Mouse (Mus musculus): Measurements from ENCODE around the gene Prss12.

Gene Prss12

DNA sequence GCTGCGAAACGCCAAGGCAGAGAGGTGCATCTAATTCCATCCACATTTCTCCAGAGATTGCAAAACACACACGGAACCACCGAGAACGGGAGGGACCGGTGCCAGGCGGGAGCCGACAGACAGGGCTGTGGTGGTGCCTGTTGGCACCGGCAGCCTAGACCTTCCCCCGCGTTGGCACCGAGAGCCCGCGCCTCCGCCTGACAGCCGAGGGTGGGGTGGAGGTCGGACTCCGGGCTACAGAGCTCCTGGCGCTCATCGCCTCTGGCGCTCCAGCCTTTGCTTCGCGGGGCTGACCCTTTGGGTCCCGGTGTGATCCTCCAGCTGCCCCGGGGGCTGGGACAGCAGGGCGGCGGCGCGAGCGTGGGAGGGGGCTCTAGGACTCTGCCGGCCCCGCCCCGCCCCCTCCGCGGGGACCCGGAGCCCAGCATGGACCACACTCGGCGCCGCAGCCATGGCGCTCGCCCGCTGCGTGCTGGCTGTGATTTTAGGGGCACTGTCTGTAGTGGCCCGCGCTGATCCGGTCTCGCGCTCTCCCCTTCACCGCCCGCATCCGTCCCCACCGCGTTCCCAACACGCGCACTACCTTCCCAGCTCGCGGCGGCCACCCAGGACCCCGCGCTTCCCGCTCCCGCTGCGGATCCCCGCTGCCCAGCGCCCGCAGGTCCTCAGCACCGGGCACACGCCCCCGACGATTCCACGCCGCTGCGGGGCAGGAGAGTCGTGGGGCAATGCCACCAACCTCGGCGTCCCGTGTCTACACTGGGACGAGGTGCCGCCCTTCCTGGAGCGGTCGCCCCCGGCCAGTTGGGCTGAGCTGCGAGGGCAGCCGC is at the start of gene Prss12:
Prss12 (plus strand) TSS at position 206 of the 830 bp plus-strand sequence.
- DNase-seq (ENCODE audit: low spot score) = peak; percentile 65

DNA sequence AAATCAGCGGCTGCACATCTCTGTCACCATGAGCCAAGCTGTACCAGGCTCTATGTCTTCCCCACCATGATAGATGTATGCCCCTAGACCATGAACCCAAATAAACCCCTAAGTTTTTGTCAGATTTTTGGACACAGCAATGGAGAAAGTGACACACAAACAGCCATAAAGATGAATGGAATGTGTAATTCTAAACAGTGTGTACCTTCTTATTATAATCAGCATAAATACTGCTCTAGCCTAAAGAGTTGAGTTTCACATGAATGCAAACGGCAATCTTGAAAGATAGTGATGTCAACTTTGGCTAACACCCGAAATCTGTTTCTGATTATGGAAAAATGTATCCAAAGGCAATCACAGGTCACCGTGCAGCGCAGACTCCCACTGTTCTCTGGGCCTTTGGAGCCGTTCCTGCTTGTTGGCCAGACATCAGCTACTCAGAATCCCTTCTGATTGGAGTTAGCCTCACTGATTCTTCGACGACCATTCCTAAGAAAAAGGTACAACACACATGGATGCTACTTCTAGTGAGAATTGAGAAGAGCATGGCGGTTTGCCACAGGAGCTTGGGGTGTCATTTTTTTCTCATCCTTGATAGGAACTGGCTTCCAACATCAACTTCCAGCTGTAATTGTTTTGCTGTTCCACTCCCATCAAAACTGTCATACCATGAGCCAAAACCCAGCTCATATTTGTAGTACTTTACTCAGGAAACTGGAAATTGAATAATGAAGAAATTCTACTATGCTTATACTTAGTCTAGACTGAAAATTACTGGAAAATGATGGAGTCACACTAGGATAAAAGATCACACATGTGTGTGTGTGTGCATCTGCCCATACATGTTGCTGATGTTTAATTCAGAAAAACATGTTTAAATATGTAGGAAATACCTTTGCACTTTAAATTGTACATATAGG is 48.9 kb upstream of the Prss12 start:
- no peak for DNase-seq (ENCODE audit: low spot score)

DNA sequence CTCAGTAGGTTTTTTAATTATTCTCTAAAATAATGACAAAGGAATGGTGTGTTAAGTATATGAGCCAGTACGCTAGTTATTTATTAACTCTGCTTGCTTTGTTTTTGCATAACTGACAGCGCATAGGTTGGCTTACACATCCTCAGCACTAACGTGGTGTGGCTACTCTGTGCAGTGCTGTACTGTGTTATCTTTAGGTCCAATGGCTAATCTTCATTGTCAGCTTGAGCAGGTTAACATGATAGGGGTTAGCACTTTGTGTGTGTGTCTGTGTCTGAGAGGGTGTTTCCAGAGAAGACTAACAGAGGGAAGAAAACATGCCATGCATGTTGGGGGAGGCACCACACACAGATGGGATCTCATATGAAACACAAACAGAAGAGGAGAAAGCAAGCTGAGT is 41.8 kb upstream of the Prss12 start:
- no peak for DNase-seq (ENCODE audit: low spot score)

DNA sequence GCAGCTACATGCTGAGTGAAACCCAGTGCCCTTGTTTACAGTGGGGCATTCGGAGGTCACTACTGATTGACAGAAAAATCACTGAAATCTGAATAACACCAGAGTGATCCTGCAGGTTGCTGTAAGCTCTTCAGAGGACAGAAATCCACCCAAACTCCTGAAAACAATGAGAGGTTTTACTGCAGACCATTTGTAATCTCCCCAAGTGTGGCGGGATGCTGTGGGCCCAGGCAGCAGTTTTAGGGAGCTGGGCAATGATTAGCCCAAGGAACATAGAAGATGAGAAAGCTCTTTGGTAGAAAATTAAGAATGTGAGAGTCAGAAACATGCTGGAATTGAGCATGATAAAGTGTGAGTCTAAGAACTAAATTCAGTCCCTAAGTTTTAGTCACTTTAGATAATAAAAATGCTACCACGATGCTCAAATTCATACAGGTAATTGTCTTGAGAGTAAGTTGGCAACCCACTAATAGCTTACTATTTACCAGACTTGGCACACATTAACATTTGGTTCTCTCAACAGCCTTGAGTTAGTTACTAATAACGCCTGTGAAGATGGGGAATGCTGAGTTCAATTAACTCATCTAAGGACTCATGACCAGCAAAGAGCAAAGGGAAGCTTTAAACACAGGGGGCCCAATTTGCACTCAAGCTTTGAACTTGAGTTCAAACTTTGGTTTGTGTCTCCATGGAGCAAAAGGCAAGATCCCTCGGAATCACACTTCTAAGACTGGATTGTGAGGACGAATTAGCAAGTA is 34.7 kb upstream of the Prss12 start:
- DNase-seq (ENCODE audit: low spot score) = no peak

DNA sequence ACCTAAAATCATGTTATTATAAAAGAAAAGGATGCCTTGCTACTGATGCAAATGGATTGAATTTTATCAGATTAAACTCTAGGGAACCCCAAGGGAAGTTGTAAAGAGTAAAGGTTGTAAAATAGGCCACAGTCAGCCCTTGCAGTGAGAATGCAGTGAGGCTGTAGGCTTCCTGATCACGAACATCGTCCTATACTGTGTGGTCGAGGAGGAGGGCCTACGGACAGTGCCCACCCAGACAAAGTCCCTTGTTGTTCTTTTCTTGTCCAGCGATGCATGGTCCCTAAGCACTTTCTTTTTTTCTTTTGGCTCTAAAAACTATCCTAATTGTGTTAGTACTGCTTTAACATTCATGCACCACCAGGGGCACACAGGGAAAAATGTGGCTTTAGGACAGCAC is 33.5 kb upstream of the Prss12 start:
- DNase-seq (ENCODE audit: low spot score) = no peak

DNA sequence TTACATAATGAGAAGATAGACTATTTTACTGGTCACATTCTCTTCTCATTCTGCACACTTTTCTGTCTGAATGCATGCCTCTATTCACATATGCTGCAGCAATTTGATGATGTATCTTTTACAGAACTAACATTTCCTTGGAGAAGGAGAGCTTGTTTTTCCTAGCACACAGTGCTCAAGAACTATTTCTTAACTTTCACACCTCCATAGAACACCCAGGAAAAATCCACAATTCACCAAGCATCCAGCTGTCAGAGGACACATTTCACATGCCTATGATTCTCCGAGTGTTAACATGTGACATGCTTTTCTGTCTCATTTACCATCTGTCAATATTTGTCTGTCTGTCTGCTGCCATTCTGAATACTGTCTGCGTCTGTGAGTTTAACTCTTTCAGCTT is 21.1 kb upstream of the Prss12 start:
- no peak for DNase-seq (ENCODE audit: low spot score)

DNA sequence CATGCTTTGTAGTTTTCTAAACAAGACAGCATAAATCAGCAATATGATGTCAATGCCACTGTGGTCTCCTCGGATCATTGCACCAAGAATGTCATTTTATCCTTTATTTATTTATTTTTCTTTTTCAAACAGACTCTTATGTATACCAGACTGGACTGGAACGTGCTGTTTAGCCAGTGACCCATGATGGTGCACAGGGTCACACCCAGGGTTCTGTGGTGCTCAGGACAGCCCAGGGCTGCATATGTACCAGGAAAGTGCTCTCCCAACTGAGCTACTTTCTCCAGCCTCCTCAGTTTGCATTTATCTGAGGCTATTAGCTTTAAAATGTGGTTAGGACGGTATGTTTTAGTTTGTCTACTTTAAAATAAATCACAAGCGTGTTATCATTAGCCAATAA is 18.7 kb upstream of the Prss12 start:
- DNase-seq (ENCODE audit: low spot score) = no peak

DNA sequence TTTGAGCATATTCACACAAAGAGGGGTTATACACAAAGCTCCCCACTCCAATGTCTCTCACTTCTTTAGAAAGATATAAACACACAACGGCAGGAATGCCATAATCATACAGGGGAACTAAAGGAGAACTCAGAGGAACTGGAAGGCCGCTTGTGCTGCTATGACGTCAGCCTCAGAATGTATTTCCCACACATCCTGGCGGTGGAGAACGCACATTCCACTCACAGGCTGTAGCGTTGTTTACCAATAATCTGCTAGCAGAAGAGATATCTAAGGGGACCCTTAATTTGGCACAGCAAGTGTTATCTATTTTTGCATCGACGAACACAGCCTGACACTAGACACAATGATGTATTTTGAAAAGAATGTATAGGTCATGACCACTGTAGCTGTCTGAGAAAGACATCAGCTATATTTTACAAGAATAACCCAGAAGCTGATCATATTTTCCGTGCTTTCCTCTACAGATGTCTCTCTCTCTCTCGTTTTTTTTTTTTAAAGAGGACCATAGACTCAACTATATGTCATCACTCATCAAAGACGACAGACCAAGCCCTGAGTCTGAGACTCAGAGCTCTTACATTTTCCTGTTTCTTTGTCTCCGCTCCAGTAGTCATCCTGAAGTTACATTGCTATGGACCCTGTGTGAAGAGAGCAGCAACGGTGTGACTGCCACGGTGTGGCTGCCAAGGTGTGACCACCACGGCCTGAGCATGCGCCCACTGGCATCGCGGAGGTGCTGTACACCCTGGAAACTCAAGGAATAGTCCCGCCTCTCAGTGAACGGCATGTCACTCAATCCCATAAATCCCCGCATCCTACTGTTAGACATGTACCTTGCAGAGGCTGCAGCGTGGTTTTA is 16.9 kb upstream of the Prss12 start:
- no peak for DNase-seq (ENCODE audit: low spot score)

DNA sequence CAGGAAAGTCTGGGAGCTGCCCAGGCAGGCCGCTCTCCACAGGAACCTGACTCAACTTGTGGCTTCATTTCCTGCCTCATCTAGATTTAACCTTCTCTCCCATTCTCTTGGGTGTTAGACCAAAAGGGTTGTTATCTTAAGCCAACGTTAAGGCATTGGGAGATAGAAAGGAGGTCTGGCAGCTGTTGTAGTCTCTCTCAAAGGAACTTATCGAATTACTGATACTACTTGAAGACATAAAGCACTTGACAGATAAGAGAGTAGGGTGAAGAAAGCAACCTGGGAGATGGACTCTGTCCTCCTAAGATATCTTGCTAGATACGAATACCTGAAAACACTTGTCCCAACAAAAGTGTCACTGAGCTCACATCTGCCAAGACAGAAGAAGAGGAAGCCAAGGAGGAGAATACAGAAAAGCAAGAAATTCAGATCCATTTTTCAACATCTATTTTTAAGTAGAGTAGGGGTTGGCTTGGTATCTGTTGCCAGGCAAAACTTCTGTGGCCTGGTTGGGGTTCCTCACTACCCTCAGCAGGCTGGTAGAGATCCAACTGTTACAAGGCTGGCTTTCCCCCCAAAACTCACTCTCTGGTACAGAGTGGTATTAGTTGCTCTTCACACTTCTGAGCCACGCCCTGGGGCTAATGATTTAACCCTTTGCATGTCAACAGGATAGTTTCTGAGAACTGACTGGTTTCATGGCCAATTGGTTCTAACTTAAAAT is 14.6 kb upstream of the Prss12 start:
- no peak for DNase-seq (ENCODE audit: low spot score)

DNA sequence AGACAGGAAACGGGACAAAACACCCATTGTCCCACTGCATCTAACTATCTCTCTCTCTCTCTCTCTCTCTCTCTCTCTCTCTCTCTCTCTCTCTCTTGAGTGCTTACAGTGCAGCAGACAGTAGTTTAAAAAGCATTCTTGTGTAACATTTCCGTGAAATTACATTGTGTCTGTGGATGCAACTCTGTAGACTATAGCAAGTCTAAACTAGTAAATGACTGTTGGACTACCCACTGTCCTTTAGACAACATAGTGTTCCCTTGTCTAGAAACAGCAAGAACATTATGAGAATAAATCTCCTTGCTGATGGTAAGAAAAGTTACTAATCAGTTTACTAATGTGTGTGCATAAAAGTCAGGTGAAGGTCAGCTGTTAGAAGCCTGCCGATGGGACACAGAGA is 13.4 kb upstream of the Prss12 start:
- DNase-seq (ENCODE audit: low spot score) = no peak

DNA sequence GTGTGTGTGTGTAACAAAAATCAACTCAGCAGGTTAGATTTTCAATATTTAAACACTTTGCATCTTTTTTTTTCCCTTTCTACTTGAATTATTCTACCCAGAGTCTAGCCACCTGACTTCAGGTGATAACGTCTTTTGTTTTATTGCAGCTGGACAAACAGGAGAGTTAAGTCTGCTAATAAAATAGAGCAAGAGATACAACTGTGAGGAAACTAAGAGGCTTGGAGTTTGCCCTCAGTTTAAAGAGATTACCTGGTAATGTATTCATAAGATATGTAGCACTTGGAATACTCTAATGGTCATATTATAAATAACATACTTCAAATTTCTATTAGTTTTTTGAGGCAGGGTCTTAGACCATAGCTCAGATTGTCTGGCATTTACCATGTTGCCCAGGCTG is 9.1 kb upstream of the Prss12 start:
- DNase-seq (ENCODE audit: low spot score) = no peak

DNA sequence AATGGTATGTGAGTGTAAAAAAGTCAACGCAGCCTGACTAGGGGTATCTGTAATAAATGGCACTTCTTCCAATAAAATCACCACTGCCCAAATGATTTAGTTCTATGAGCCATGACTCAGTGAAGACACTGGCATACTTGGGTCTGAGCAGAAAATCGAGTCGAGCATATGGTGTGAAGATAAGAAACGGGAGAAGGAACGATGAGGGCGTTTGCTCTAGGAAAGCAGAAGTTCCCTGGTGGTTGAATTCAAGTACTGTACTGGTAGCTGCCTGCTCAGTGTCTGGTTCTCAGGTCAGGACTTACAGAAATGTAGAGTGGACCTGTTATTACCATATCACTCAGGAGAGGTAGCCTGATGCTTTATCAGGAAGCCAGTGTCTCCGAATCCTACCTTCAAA is 6.2 kb upstream of the Prss12 start:
- no peak for DNase-seq (ENCODE audit: low spot score)

DNA sequence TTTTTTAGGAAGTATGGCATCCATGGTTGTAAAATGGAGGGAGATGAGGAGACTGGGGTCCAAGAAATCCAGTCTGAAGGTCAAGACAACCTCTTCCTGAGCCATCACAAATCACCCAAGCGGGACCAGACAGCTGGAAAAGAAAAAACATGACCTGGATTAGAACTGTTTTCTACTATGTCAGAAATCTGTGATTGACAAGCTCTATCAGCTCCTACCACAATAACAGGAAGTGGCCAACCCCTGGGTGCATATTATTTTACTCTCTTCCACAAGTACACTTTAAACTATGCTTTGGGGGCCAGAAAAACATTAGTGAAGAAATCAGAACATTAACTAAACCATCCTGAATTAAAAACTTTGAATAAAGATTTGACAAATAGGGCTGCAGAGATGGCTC is 2.2 kb upstream of the Prss12 start:
- DNase-seq (ENCODE audit: low spot score) = peak; percentile 85

DNA sequence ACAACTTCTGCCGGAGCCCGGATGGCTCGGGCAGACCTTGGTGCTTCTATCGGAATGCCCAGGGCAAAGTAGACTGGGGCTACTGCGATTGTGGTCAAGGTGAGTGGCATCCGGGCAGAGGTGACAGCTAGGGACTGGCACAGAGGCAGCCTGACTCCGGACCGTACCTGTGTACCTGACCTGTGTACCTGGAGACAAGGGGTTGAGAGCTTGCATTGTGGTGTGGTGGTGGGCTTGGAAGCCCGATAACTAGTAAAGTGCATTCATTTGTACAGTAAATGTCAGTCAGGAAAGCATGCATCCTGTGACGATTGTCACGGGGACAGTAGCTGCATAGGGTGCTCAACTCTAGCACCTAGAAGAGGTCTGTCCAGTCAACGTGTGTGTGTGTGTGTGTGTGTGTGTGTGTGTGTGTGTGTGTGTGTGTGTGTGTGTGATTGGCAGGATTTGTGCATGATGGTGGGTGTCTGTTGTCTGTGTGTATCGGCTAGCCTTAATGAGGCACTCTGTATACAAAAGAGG is 886 bp downstream of the Prss12 start:
- peak; percentile 70 for DNase-seq (ENCODE audit: low spot score)

DNA sequence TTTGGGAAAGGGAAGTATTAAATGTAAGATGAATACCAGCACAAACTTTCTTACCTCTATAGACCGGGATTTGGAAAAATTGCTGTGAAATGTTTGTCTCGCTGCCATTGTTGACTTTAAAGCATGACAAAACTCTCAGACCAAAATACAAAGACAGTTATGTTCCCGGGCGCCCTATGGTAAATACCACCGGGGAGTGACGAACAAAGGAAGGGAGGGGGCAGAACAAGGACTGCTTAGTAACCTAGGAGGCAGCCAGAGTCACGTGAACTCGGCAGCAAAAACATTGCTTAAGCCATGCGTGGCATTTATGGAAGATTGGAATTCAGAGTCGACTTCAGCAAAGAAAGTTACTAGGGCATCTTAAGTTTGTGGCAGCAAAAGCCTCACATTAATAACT is 1.4 kb downstream of the Prss12 start:
- DNase-seq (ENCODE audit: low spot score) = peak; percentile 86

DNA sequence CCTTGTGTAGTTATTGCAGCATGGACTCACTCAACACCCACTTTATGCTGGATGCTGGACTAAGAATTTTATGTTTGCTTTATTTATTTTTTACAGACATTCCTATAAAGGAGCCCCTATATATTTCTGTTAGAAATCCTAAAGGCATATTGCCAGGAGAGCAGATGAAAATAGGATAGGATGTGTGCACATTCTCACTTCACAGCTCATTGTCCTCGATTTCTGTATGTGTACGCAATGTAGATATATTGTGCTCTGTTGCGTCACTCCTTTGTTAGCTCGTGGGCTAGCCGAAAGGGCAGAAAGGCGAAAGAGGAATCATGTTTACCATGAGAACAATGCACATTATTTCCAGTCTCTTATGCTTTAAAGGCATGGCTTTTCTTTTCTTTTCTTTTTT is 3.4 kb downstream of the Prss12 start:
- DNase-seq (ENCODE audit: low spot score) = no peak

DNA sequence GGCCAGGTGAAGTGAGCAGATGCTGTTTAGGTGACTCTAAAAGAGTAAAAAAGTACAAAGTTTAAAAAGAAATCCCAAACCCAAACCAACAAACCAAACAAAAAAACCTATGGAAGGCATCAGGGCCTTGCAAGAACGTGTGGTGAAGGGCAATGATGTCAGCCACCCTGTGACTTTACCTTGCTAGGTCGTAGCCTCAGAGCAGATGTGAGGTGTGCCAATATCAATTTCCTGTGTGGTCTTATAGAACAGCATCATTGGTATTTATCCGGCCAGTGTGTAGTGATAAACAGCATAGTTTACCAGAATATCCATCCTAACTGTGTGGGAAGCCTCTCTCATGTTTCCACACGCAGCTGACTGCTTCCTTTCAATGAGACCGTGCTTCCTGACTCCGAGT is 6.2 kb downstream of the Prss12 start:
- peak; percentile 68 for DNase-seq (ENCODE audit: low spot score)

DNA sequence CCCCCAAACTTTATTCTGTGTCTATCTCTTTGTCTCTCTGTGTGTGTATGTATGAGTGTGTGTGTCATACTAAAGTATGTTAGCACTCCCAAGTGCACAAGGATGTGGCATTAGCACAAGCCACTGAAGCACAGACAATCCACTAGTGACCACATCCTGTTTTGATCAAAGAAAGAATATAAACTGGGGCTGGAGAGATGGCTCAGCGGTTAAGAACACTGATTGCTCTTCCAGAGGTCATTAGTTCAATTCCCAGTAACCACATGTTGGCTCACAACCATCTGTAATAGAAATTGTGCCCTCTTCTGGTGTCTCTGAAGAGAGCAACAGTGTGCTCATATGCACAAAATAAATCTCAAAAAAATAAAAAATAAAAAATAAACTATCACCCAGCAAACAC is 12.8 kb downstream of the Prss12 start:
- peak; percentile 69 for DNase-seq (ENCODE audit: low spot score)

DNA sequence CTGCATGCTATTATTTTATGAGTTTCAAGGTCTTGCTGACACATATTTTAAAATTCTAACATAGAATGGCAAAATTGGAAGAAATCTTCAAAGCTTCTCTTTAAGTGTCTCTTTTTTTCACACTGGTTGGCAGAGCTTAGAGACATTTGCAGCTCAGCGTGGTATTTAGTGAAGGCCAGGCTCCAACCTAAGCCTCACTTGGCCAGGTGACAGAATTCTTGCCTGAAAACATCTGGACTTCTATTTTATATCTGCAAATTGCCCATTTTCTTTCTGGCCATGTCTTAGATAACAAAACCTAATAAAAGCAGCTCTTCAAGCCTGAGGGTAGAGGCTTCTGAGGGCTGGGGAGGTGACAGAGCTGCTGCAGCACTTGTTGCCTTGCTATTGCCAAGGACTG is 13.7 kb downstream of the Prss12 start:
- no peak for DNase-seq (ENCODE audit: low spot score)

DNA sequence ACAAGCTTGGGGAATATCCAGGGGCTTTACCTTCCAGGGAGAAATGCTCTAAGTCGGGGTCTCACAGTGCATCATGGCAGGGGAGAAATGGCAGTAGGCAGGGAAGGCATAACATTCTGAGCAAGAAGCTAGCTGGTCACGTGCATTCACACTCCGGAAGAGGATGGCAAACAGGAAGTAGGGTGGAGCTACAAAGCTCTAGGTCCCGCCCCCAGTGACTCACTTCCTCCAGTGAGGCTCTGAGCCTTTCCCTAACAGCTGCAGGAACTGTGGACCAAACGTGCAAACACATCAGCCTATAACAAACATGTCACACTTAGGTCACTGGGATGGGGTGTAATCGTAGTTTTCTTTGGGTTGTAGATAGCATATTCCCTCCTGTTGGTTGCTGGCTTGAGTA is 15.6 kb downstream of the Prss12 start:
- DNase-seq (ENCODE audit: low spot score) = no peak

DNA sequence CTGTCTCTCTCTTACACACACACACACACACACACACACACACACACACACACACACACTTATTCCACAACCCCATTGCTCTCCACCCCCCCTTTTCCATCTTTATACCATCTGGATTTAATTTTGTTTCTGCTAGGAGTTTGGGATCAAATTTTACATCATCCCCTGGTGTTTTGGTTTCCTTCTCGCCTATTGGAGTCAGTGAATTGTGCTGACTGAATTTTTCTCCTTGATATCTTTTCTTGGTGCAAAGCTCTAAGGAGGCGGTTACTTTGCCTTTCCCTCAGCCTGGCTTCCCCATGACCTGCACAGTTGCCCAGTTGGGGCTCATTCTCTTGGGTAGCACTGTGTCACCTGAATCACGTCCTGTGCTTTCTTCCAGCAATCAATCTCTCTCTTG is 30.1 kb downstream of the Prss12 start:
- no peak for DNase-seq (ENCODE audit: low spot score)
